Mouse (Mus musculus): ENCODE data around the gene BC049352.

Gene BC049352

DNA sequence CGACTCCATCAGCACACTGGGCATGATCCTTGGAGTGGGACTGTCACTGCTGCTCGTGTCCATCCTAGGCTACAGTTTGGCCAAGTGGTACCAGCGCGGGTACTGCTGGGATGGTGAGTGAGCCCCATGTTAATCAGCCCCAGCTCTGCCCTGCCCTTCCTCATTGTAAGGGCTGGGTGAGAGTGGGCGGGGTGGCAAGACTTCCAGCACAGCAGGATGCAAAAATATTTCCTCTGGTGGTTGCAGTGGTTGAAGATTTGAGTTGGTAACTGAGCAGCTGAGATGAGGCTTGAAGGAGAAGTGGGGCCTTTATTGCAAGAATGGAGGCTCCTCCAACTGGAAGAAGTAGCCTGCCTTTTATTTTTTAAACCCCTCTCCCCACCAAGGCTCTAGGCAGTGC lies 59.6 kb downstream of the BC049352 start:
- intact Hi-C loops (cut with DNase I): no loop called here

DNA sequence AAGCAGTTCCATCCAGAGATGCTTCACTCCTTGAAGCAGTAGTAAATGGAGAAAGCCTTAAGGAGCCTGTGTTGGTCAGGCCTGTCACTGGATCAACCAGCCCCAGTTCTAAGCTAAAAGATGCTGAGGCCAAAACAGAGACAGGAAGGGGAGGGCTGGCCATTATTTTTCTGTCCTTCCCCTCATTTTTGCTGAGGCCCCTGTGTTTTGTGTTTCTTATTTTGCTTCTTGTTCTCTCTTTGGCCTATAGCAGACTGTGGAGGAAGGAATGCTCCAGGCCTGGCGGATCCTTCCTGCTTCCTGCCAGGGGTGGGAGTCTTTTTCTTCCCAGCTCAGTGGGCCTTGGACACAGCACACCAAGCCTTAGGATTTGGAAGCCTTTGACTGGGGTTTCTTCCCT lies 63.6 kb downstream of the BC049352 start:
- intact Hi-C loops (cut with DNase I): no loop called here

DNA sequence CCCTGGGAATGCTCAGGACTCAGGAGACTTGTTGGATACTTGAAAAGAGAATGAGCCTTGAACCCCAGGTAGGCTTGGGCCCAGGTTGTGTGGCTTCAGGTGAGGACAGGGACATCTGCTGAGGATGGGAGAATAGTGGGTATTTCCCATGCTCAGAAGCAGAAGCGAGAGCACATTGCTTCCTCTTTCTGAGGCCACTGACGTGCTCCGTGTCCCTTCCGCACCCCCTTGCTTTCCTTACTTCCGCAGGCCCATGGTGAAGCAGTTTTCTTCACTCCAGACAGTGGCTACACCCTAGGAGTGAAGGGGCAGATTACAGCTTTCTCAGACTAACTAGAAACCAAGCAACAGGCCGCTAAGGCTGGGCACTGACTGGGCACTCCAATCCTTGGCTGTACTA lies 64.3 kb downstream of the BC049352 start:
- intact Hi-C loops (cut with DNase I): no loop called here

DNA sequence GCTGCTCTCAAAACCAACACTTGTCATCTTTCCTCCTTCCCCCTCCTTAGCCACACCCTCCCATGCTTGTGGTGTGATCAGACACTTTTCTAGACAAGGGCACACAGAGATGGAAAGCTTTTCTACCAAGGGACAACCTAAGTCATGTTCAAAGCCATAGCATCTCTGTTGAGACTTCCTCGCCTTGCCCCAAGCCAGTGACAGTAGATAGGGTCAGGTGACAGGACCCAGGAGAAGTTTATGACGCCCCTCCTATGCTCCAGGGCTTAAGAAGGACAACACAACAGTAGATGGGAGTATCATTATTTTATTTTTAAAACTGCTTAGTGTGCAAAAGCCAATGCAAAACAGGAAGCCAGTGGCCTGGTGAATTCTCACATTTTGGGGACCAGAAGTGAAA lies 65.7 kb downstream of the BC049352 start:
- intact Hi-C loops (cut with DNase I): no loop called here

DNA sequence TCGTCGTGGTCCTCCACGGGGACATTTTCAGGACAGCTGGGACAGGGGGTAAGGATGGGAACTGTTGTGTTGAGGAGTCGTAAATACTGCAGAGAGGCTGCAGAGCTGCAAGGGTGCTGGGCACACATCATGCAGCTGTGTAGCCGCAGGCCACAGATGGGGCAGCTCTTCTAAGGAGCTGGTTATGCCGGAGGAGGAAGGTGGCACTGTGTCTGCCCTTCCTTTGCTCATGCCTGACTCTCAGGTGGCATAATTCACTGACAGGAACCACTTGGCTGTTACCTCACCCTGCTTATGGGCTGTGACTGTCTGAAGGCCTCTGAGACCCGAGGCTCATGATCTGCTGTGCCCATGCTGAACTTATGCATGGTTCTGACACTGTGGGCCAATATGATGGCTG lies 68.5 kb downstream of the BC049352 start:
- intact Hi-C loops (cut with DNase I): no loop called here

DNA sequence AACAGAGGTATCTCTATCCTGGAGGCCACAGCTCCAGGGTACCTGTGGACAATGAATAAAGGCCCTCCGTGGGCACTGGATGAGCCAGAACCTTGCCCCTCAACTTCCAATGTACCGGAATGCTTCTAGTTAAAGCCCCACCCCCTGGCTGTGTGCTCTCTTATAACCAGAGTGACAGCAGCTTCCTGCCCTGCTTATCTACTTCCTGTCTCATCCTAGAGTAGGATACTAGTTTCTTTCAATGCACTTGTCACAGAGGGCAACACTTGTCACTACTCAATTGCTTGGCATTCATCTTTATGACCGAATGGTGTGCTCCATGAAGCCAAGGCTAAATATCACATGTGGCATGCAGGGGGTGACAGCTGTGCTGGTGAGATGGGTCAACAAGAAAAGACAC lies 69.5 kb downstream of the BC049352 start:
- intact Hi-C loops (cut with DNase I): no loop called here

DNA sequence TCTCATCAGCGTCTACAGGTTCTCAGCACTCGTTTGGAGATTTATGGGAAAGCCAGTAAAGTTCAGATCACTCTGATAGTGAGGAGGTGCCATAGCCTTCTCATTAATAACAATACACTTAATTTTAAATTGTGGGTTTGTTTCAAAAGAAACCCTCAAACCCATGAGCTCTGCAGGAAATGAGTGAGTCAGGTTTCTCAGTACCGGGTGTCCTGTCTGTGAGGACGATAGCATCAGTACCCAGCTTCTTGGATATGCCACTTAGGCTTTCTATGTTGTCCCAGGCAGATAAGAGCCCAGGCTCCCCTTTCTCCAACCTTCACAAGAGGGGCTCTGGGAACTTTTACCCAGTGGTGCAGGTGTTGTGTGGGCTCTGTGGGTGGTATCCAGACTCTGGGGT lies 70.2 kb downstream of the BC049352 start:
- intact Hi-C loops (cut with DNase I): no loop called here

DNA sequence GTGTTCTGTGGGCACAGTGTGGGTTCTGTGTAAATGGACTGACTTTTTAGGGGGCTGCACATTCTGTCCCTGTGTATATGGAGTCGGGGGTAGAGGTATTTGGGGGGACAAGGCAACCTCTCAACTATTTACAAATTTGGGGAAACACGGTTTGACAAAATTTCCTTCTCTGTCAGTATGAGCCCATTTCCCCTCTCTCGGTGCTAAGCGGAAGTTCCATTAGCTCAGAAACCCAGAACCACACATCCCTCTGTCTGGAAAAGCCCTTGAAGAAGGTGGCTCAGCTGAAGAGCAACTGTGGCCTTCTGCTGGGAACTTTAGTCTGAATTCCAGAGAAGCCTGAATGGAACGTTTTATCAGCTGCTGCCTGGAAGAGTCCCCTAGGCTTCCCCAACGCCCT lies 70.6 kb downstream of the BC049352 start:
- intact Hi-C loops (cut with DNase I): no loop called here

DNA sequence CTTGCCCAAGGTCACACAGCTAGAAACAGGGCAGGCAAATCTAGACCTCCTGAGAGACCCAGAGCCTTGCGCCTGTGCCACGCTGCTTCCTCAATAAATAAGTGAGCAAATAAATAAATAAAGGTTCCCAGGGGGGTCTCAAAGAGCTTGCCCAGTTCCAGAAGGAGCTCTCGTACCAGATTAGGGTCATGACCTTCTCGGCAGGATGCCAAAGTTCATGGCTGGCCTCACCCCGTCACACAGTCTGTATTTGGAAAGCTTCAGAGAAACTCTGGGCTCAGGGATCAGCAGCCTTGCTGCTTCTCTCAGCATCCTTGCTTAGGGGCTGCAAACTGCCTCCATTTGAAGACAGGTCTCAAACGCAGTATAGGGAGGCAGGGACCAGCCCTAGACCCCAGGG lies 72.2 kb downstream of the BC049352 start:
- intact Hi-C loops (cut with DNase I): no loop called here

DNA sequence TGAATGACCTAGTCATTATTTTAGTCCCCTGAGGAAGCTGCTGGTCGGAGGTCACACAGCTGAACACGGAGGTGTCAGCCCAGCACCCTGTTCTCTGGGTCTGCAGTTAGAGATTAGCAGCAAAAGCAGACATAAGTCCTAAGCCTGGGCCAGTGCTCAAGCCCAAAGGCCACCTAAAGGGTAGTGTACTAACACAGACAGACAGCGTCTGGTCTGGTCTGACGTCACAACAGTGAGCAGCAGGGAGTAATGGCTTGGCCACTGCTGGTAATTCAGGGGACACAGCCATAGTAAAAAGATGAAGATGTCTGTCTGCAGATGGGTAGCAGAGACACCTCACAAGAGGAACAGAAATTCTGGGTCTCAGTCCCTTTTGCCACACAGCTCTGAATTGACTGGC lies 72.8 kb downstream of the BC049352 start:
- intact Hi-C loops (cut with DNase I): no loop called here

DNA sequence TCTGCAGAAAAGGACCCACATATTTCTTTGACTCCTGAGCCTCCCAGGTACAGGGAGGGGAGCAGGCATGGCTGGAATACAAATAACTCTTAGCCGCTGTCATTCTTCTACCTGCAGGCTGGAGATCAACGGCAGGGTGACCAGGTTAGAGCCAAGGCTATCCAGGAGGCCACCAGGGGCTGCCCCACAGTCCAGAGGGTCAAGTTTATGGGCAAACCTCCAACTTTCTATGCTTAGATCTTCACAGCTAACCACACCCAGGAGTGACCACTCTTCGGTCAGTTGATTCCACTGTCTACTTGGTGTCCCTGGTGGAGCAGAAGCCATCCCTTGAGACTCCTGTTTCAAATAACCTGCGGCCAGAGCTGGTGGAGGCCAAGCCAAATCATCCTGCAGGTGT lies 73.6 kb downstream of the BC049352 start:
- intact Hi-C loops (cut with DNase I): no loop called here

DNA sequence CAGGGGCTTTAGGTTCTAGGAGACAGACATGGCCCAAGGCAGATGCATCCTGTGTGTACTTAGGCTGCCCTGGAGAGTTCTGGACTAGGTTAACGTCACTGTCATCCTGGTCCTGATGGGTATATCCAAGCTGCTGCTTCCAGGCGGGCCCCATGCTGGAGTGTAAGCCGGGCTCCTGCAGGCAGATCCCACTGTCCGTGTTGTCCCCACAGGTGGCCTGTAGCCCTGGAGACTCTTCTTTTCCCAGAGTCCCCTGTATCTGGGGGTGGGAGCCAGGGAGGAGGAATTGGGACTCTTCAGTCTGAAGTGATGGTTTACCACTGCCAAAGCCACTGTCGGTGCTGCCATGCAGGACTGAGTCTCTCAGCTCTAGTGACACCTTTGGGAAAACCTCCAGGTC lies 74.2 kb downstream of the BC049352 start:
- intact Hi-C loops (cut with DNase I): no loop called here

DNA sequence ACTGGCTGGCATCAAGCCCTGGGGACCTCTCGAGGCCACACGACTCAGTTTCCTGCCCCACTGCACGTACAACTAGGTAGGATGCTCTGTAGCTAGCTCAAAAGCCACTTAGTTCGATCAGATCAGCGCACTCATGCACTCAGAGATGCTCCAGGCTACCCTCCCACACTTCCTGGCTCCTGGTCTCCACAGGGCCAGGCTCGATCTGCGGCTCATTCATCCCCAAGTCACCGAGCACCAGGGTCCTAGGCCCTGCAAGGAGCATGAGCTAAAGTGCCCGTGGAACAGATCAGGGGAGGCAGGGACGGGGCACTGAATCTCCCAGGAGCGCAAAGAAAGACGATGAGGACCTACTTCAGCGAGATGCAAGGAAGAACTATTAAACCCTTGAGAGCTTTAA lies 77.3 kb downstream of the BC049352 start:
- intact Hi-C loops (cut with DNase I): no loop called here

DNA sequence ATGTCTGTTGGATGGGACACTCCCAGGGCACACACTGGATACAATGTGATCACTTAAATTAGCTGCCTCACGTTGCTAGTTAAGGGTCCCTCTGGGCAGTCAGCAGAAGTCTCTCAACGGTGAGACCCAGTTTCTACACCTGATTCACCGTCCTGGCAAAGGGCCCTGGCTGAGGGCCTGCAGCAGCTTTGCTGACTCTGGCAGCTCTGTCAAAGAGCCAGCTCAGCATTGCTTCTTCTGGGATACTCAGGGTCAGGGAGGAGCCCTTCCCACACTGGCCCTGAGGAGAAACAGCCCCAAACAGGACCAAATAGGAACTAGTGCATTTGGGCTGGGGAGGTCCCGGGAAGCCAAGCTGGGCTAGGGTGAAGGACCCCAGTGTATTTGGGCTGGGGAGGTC lies 79.7 kb downstream of the BC049352 start:
- intact Hi-C loops (cut with DNase I): no loop called here

DNA sequence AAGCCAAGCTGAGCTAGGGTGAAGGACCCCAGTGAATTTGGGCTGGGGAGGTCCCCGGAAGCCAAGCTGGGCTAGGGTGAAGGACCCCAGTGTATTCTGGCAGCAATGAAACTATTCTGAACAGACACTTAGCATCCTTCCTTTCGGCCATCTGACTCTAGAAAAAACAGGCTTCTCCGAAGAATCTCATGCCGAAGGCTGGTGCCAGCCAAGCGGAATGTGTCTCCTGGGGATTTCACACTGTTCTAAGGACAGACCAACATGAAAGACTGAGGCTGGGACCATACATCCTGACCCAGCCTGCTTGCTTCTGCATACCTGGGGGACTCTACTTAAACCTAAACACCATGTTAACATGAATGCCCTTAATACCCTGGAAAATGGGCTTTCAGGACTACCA lies 80.1 kb downstream of the BC049352 start:
- intact Hi-C loops (cut with DNase I): no loop called here

DNA sequence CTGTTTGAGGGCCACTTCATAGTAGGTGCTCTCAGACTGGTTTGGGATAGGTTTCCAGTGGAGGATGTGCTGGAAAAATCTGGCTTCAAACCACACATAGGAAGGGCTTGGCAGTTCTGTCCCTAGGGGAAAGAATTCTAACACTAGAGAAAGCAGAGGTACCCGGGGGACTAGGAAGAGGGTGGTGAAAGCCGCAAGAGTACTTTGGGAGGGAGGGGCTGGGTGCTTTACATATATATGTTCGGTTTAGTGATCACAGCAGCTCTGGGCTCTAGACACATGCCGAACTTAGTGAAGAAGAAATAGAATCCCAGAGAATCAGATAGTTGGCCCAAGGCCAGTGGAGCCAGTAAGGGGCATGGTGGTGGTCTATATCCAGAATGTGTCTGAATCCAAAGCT lies 85.3 kb downstream of the BC049352 start:
- intact Hi-C loops (cut with DNase I): no loop called here

DNA sequence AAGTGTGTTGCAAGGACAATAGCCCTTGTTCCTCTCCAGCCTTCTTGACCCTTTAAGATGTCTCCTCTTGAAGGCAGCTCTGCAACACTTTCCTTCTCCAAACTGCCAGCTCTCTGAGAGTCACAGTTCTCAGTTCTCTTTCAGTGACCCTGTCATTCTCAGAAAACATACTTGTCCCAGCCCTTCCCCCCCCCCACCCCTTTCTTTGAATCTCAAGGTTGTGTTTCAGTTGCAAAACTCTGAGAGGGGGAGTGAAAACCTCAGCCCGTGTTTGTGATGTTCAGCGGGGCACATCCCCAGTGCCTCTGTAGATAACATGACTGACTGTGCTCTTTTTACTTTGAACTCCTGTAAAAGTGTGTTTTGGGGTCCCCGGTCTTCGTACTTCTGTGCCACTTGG lies 86.3 kb downstream of the BC049352 start:
- intact Hi-C loops (cut with DNase I): no loop called here

DNA sequence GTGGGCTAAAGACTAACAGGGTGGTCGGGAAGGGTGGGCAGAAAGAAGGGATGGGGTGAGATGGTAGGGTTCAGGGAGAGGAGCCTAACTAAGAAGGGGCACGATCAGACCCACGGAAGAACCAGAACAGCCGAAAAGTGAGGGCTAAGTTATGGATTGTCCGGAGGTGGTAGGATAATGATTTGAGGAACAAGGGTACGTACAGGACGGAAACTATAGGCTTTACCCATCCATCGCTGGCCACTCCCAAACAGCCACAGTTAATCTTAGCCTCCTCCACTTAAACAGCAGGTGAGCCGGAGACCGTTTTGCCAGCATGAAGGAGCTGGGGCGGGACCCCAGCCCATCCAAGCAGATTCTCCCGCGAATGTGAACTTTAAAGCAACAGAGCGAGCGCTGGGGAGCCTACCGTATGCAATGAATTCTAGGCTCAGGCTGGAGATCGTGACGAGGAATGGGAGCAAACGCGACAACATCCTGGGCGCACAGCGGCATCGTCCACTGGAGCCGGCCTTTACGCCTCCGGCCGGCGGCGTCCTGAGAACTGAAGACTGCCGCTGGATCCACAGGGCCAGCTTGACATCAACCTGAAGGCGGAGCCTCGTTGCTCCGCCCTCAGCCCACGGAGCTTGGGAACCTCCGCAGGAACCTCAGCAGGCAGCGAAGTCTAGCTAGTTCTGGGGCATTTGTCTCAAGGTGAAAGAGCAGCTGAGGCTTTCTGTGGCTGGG lies 87.0 kb downstream of the BC049352 start, which contains the start of gene Il10ra:
Il10ra (minus strand) TSS at position 553 of the 729 bp plus-strand sequence.
- intact Hi-C loops (cut with DNase I): no loop called here

DNA sequence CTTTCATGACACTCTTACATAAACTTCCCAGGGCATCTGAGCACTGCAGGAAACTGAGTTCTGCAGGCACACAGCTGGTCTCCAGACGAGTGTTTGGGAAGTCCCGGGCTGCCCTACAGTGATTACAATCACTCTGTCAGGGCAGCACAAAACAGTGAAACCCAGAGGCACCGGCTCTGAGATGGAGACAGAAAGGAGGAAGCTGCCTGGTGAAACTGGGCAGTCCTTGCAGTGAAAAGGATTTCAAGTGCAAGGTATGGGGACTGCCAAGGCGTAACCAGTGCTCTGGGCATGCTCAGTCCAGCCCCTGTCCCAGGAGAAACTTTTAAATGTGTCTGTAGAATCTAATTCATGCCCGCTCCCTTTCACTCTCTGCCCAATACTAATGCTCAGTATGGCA lies 90.4 kb downstream of the BC049352 start:
- intact Hi-C loops (cut with DNase I): no loop called here

DNA sequence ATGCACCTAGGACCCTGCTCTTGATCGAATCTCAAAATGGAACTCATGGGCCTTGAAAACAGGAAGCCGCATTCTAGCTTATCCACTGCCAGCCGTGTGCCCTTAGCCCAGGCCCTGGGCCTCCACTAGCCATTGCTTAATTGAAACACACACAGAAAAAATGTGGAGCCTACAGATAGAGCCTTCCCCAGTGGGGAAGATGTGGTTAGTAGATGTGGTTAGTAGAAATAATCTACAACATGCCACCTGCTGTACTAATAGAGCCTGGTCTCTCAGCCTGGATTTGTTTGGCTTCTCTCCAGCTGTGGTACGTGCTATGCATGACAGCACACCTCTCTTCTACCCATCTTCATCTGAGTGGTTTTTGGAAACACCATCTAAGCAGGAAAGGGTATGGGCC lies 92.4 kb downstream of the BC049352 start:
- intact Hi-C loops (cut with DNase I): no loop called here

DNA sequence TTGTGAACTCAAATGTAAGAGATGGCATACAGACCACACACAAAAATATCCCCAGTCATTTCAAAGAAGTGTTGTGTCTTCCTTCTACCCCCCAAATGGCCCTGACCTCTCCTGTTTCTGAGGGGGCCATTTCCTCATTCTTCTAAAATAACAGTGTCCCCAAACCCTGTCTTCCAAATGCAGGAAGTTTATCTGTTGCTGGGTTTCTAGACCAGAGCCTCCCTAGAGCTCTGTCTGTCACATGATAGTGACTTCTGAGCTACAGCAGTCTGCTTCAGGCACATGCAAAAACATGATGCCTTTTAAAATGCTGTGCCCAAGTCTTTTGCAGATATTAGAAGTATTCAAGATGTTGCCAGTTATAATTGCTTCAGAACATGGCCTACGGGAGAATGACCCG lies 92.8 kb downstream of the BC049352 start:
- intact Hi-C loops (cut with DNase I): no loop called here

DNA sequence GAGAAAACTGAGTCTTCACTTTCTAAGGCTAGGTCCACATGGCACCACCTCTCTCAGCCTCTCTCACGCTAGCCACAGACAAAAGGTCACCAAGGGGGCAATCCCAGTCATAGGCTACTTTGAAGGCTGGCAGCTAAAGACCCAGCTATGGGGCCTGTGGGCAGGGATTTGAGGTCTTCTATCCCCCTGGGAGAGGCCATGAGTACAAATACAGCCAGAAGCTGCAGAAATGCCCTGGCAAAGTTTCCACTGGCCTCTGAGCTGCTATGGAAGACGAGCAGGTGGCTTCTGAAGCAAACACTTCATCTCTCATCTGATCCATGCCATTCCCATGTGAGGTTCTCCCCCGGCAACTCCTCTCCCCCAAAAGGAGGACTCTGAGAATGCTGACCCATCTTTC lies 98.3 kb downstream of the BC049352 start:
- intact Hi-C loops (cut with DNase I): no loop called here

DNA sequence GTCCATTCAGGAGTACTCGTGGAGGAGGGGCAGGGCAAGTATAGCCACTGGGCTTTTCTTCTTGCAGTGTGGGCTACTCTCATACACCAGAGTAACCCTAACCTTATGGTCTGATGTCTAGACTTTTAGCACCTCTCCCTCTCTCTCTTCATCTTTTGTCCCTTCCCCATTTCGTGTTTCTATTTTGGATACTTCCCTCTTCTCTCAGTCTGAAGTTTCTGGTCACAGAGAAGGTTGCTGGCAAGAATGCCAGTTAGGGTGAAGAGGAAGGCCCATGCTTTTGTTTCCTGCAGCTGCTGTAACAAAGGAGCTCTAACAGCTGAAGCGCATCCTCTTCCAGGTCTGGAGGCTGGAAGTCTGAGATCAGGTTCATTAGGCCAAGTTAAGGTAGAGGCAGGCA lies 99.1 kb downstream of the BC049352 start:
- intact Hi-C loops (cut with DNase I): no loop called here

DNA sequence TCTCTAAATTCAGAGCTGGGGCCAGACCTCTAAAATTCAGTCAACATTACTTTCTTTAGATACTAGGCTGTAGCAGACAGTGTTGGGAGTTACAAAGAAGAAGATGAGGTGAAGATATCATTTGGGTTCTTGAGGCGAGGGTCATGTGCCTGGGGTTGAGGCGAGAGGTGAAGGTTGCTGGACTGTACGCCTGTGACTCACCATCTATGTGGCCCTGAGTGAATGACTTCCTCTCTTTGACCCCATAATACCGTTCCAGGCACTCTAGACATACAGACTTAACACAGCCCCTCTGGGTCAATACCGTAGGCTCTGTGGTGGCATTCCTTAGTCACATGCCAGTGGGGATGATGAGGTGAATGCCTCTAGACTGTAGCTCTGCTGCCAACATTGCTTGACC lies 100.7 kb downstream of the BC049352 start:
- intact Hi-C loops (cut with DNase I): no loop called here
